Mouse (Mus musculus) spleen, adult 2 months (tissue): ENCODE measurements around the gene Zfp764. TPM values are rescaled to one million over a fixed set of nuclear protein-coding genes. Genes with fewer than 3 reads are reported as not detected.
"Not testable (repeated sequence)": the region's sequence is repeated elsewhere in the genome, so short reads cannot be mapped to it uniquely, and the experiment has no call there.

ENCODE experiments used
- DNase-seq, 2 experiments: peaks; one replicate each; pipeline versions ENCODE4 v3.0.0 to v3.0.0-alpha.2; 2012 to 2021; ENCODE audit warnings: low spot score in 2 of 2, low read depth in 1 of 2
- H3K27ac ChIP-seq: fragments of 200-500 bp; 2 replicates; pipeline ENCODE4 v1.5.1; 2012; ENCODE audit warnings: low read length, inconsistent platforms; ENCODE audit not compliant: insufficient read depth
- H3K27me3 ChIP-seq: fragments of 200-500 bp; 2 replicates; pipeline ENCODE4 v1.6.1; 2012; ENCODE audit warnings: mild to moderate bottlenecking, moderate library complexity, low read length, inconsistent platforms; ENCODE audit not compliant: control insufficient read depth, insufficient read depth
- H3K36me3 ChIP-seq: fragments of 200-500 bp; 2 replicates; pipeline ENCODE4 v1.6.1; 2012; ENCODE audit warnings: mild to moderate bottlenecking, low read length, inconsistent platforms; ENCODE audit not compliant: control insufficient read depth, insufficient read depth
- H3K4me1 ChIP-seq: fragments of 200-500 bp; 2 replicates; pipeline ENCODE4 v1.6.1; 2011; ENCODE audit warnings: inconsistent platforms; ENCODE audit not compliant: control insufficient read depth, insufficient read depth, insufficient read length
- H3K4me3 ChIP-seq: fragments of 200-500 bp; 2 replicates; pipeline ENCODE4 v1.5.1; 2011; ENCODE audit warnings: mild to moderate bottlenecking, inconsistent platforms; ENCODE audit not compliant: insufficient read depth, insufficient read length; ENCODE audit errors: extremely low read depth
- CTCF ChIP-seq: fragments of 200-500 bp; IDR thresholded peaks from 2 replicates; pipeline ENCODE4 v1.5.1; 2011; ENCODE audit warnings: mild to moderate bottlenecking, inconsistent platforms; ENCODE audit not compliant: insufficient read depth, insufficient read length, insufficient replicate concordance; ENCODE audit errors: extremely low read depth
- POLR2A ChIP-seq: fragments of 200-500 bp; IDR thresholded peaks from 2 replicates; pipeline ENCODE4 v1.6.1; 2011; ENCODE audit warnings: low read depth, low read length, inconsistent platforms
- WGBS: fragments of 180-500 bp; shearing (Covaris S2); methylation state at CpG from one replicate; pipeline ENCODE4 v1.1.7; 2018; 5-methylcytosine and 5-hydroxymethylcytosine counted together
- polyA plus RNA-seq: library from polyadenylated mRNA; depleted of rRNA; stranded (reverse); fragments of >200 nt; gene quantifications from 2 replicates; pipeline ENCODE4 v1.2.3, GENCODE M21; 2012

Gene Zfp764
- polyA plus RNA-seq, 1 experiment, result 6.1 TPM

DNA sequence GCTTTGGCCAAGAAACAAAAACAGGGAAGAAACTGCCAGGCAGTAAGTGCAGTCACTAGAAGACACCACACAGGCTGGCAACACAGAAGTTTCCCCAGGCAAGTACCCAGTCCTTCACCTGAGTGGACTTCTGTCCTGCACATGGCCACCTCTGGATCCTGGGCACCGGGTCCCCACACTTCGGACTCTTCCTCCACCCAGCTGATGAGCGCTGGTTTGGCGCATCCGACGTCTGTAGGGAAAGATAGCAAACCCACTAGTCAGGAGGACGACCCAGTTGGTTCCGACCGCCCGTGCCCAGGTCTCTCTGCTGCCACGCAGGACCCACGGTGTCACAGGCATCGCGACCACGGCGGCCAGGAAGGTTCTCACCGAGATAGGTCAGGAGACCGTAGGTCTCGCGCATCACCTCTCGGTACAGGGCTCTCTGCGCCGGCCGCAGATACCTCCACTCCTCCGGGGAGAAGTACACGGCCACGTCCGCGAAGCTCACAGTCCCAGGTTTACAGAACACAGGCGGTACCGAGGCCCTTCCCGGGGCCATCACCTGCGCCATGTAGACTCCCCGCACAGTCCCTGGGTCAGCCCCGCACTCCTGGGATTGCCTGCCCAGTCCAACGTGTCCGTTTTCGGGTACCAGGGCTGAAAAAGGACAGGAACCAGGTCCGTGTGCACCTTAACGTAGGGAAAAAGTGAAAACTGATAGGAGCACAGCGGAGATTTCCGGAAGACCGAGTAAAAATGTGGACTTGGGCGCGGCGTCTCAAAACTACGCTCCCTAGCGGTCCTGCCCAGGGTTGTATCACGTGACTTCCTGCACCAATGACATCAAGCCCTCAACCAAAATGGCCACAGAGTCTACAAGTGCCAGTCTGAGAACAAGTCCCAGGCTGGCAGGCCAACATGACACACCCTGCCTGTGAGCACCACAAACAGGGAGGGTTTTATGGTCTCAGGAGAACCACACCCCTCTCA, 31.1 kb downstream of the Zfp764 start, which contains the start of gene Zfp747:
Gene Zfp747, minus strand, starts transcription at position 780 of the 975 bp plus-strand sequence.
- WGBS, result 2% methylated on average over 49 of the region's 49 CpGs

GRCm38 (mm10) chr7:127371870-127372269, 34.8 kb downstream of the Zfp764 start:
- not testable (repeated sequence) for H3K36me3 ChIP-seq, H3K4me3 ChIP-seq, H3K27me3 ChIP-seq, H3K27ac ChIP-seq, DNase-seq, H3K4me1 ChIP-seq
- 87% methylated on average over 3 of the region's 3 CpGs for WGBS

More for the DNA sequence above, 31.1 kb downstream of the Zfp764 start, which contains the start of gene Zfp747:
- not testable (repeated sequence) for H3K4me1 ChIP-seq, H3K27me3 ChIP-seq, H3K36me3 ChIP-seq
- Histone ChIP-seq H3K27ac (peak within 1 kb of the TSS; percentile 84), H3K4me3 (peak within 1 kb of the TSS; percentile 87)
- TF ChIP-seq CTCF (peak; percentile 28; the same call in 1 of the 2 replicates), POLR2A (peak; percentile 53)
- DNase-seq, result peak; percentile 91 to 95

- no peak for DNase-seq
- Histone ChIP-seq H3K27ac (no peak overlapping the region), H3K36me3 (peaks cover 5% of the 10 kb centered on the region), H3K4me3 (no peak overlapping the region), H3K4me1 (peaks cover 3% of the 10 kb centered on the region; the same call in 1 of the 2 replicates), H3K27me3 (no peaks in the 10 kb centered on the region)
- WGBS, result 70% methylated on average over 2 of the region's 2 CpGs
- TF ChIP-seq POLR2A (no peak), CTCF (no peak)
Measured at GRCm38 (mm10) chr7:127371213-127371612, 35.4 kb downstream of the Zfp764 start.

- Histone ChIP-seq H3K36me3 (no peaks in the 10 kb centered on the region), H3K4me1 (no peaks in the 10 kb centered on the region), H3K27me3 (no peaks in the 10 kb centered on the region), H3K27ac (no peak overlapping the region), H3K4me3 (no peak overlapping the region)
- TF ChIP-seq POLR2A (no peak), CTCF (no peak)
- WGBS, result 96% methylated on average over 3 of the region's 3 CpGs
- no peak for DNase-seq
Measured at GRCm38 (mm10) chr7:127366249-127366648, 40.4 kb downstream of the Zfp764 start.

GRCm38 (mm10) chr7:127364166-127364565, 42.5 kb downstream of the Zfp764 start:
- Histone ChIP-seq H3K27me3 (no peaks in the 10 kb centered on the region), H3K27ac (no peak overlapping the region), H3K4me3 (no peak overlapping the region), H3K36me3 (no peaks in the 10 kb centered on the region), H3K4me1 (no peaks in the 10 kb centered on the region)
- WGBS, result 89% methylated on average over 4 of the region's 4 CpGs
- DNase-seq, result no peak
- TF ChIP-seq CTCF (no peak), POLR2A (no peak)

GRCm38 (mm10) chr7:127363475-127363921, 43.1 kb downstream of the Zfp764 start:
- H3K36me3 ChIP-seq, result no peaks in the 10 kb centered on the region
- TF ChIP-seq CTCF (no peak), POLR2A (no peak)
- WGBS, result 38% methylated on average over 24 of the region's 24 CpGs
- no peaks in the 10 kb centered on the region for H3K4me1 ChIP-seq
- no peak overlapping the region for H3K4me3 ChIP-seq
- H3K27me3 ChIP-seq, result no peaks in the 10 kb centered on the region
- no peak overlapping the region for H3K27ac ChIP-seq
- DNase-seq, result no peak

- H3K27me3 ChIP-seq, H3K4me1 ChIP-seq, H3K27ac ChIP-seq, H3K36me3 ChIP-seq: not testable (repeated sequence)
- WGBS, result 21% methylated on average over 13 of the region's 13 CpGs
- peak in 1 of 2 experiments; percentile 45 for DNase-seq
- peak; percentile 14; the same call in 1 of the 2 replicates for TF ChIP-seq CTCF
- H3K4me3 ChIP-seq, result peak overlapping the region; percentile 27; the same call in 1 of the 2 replicates
Measured at GRCm38 (mm10) chr7:127362418-127362817, 44.2 kb downstream of the Zfp764 start.
